Mouse (Mus musculus) intestine, postnatal 0 days (tissue): ENCODE measurements around the gene Pde10a. TPM values are rescaled to one million over a fixed set of nuclear protein-coding genes. Genes with fewer than 3 reads are reported as not detected.

ENCODE experiments used
- ATAC-seq: fragments of 200-750 bp; cut with Nextera tagmentation; 2 replicates; pipeline ENCODE4 v1.8.0; 2017; ENCODE audit warnings: mild to moderate bottlenecking, moderate TSS enrichment, moderate library complexity
- H3K27ac ChIP-seq: fragments of 300-500 bp; sonication (generic); 2 replicates; pipeline ENCODE4 v1.5.1; 2014; ENCODE audit warnings: mild to moderate bottlenecking, low read depth, low read length, moderate library complexity
- H3K27me3 ChIP-seq: fragments of 300-500 bp; sonication (generic); replicated peaks from 2 replicates; pipeline ENCODE4 v1.6.1; 2014; ENCODE audit warnings: low read length, mixed read lengths; ENCODE audit not compliant: control insufficient read depth, insufficient read depth
- H3K36me3 ChIP-seq: fragments of 300-500 bp; sonication (generic); 2 replicates; pipeline ENCODE4 v1.6.1; 2014; ENCODE audit warnings: mild to moderate bottlenecking, moderate library complexity; ENCODE audit not compliant: control insufficient read depth, insufficient read depth
- H3K4me1 ChIP-seq: fragments of 300-500 bp; sonication (generic); replicated peaks from 2 replicates; pipeline ENCODE4 v1.6.1; 2014; ENCODE audit warnings: antibody characterized with exemption, low read length, mixed read lengths; ENCODE audit not compliant: control insufficient read depth, insufficient read depth
- H3K4me2 ChIP-seq: fragments of 300-500 bp; sonication (generic); replicated peaks from 2 replicates; pipeline ENCODE4 v1.6.1; 2014; ENCODE audit warnings: low read depth, mild to moderate bottlenecking, moderate library complexity
- H3K4me3 ChIP-seq: fragments of 300-500 bp; sonication (generic); 2 replicates; pipeline ENCODE4 v1.5.1; 2014; ENCODE audit warnings: low read depth, low read length
- H3K9ac ChIP-seq: fragments of 300-500 bp; sonication (generic); 2 replicates; pipeline ENCODE4 v1.6.1; 2014; ENCODE audit warnings: mild to moderate bottlenecking, low read depth, low read length
- H3K9me3 ChIP-seq: fragments of 300-500 bp; sonication (generic); 2 replicates; pipeline ENCODE4 v1.6.1; 2016; ENCODE audit warnings: mixed run types; ENCODE audit not compliant: control insufficient read depth
- CTCF ChIP-seq: sonication (generic); IDR thresholded peaks from 2 replicates; pipeline ENCODE4 v1.5.1; 2016; ENCODE audit warnings: low read depth, mild to moderate bottlenecking, control low read depth, antibody characterized with exemption, moderate library complexity
- WGBS: fragments of 180-500 bp; shearing (Covaris S2); extraction: QIAGEN DNeasy Blood & Tissue Kit; methylation state at CpG from one replicate; pipeline ENCODE4 v1.1.7; 2014; 5-methylcytosine and 5-hydroxymethylcytosine counted together
- polyA plus RNA-seq: library from polyadenylated mRNA; unstranded; fragments of >200 nt; fragmentation: Nextera tagmentation; extraction: Ambion mirVana; gene quantifications from 2 replicates; pipeline ENCODE4 v1.2.1, GENCODE M21; 2015

Gene Pde10a
- polyA plus RNA-seq, 1 experiment from 2014 or later, result 0.47 TPM

DNA sequence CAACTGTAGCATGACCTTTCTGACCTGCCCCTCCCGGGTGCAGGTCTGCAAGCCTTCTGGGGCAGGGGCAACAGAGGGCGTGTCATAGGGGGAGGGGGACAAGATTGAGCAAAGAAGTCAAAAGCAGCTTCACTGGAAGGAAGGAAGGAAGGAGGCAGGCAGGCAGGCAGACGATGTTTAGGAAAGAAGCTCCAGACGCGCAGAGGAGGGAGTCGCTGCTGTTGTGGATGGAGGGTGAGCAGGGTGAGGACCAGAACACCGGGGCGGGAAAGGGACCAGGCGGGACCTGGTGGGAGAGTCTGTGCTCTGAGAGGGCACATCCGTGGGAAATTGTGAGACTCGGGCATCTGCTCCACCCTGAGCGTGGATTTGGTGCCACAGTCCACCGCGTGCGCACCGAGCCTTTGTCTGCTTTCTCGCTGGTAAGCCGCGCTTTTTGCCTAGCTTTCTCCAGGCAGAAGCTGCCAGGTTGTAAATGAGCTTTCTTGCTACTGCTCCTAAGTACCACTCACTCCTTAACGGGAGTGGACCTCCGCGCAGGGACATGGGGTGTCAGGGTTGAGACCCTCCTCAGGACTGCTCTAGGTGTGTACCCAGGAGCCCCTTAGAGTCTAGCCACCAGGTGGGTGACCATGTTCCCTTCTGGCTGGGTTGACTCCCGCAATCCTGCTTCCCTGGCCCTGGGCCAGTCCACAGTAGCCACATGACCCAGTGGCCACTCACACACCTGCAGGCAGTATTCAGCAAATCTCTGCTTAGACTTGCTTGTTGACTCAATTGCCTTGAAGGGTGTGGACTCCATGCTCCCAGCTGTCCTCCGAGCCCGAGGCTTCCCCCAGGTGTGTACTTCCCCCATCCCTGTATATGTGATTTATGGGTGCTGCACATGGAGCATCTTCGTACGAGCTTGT lies 278.0 kb downstream of the Pde10a start:
- Histone ChIP-seq H3K4me2 (peak overlapping the region; percentile 94), H3K27me3 (peaks cover 63% of the 10 kb centered on the region)

DNA sequence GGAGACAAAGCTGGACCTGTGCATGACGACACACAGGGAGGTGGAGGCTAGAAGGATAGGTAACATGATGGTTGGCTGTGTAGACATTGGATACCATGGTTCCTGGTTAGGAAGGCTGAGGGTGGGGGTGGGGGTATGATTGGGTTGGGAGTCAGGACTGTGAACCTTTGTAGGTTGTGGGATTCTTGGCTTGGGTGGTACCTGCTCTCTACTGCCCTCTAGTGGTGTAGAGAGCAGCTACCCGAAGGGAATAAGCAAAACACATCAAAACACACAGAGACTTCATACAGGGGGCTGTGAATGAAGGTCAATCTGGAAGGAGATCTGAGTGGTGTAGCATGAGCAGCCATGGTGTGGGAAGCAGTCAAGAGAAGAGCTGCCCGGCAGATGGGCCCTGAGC lies 282.2 kb downstream of the Pde10a start:
- Histone ChIP-seq H3K9ac (no peak overlapping the region), H3K27me3 (peaks cover 23% of the 10 kb centered on the region), H3K9me3 (no peaks in the 10 kb centered on the region), H3K36me3 (no peaks in the 10 kb centered on the region), H3K27ac (no peak overlapping the region), H3K4me2 (no peak overlapping the region), H3K4me1 (no peaks in the 10 kb centered on the region), H3K4me3 (no peak overlapping the region)
- no peak for ATAC-seq
- TF ChIP-seq CTCF, result peak; percentile 83
- 54% methylated on average over 3 of the region's 3 CpGs for WGBS

More for the DNA sequence above, 278.0 kb downstream of the Pde10a start:
- H3K4me1 ChIP-seq, result no peaks in the 10 kb centered on the region
- H3K9ac ChIP-seq, result no peak overlapping the region
- no peak for TF ChIP-seq CTCF
- peak overlapping the region; percentile 62; the same call in 1 of the 2 replicates for H3K4me3 ChIP-seq
- H3K27ac ChIP-seq, result no peak overlapping the region
- no peaks in the 10 kb centered on the region for H3K9me3 ChIP-seq
- ATAC-seq, result no peak
- no peaks in the 10 kb centered on the region for H3K36me3 ChIP-seq
- 9% methylated on average over 27 of the region's 27 CpGs for WGBS

DNA sequence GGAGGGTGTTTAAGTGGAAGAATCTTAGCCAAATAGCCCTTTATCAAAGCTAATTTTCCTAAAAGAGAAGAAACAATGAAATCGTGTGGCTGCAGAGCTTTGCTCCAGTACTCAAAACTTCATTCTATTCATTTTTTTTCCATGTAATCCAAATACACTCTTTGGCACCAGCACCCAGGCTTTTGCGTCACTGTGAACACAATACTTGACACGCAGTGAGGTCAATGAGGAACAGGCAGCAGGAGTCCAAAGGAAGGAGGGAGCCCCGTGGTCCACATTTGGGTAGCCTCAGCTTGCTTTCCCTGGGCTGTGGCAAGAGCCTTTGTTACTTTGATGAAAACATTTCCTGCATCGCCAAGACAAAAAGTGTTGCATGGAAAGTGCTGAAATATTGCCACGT lies 284.6 kb downstream of the Pde10a start:
- Histone ChIP-seq H3K27me3 (peaks cover 8% of the 10 kb centered on the region; the same call in 1 of the 2 replicates), H3K4me2 (no peak overlapping the region), H3K9ac (no peak overlapping the region), H3K9me3 (no peaks in the 10 kb centered on the region), H3K27ac (no peak overlapping the region), H3K36me3 (no peaks in the 10 kb centered on the region), H3K4me3 (no peak overlapping the region), H3K4me1 (no peaks in the 10 kb centered on the region)
- no peak for ATAC-seq
- 64% methylated on average over 6 of the region's 6 CpGs for WGBS
- TF ChIP-seq CTCF, result no peak

DNA sequence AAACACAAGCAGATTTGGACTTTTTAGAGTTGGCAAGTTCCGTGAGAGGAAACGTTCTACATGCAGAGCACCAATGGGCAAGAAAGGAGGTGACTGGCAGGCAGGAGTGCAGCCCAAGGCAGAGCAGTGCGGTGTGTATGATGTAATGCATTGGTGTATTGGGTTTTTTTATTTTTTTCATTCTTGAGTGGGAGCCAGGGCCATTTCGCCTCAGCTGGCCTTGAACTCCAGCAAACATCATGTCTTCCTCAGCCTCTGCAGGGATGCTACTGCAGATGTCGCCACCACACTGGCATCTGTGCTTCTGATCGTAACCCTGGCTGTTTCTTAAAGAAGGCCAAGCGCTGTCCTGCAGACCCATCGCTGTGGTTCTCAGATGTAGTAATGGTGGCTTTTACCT lies 285.0 kb downstream of the Pde10a start:
- no peak for ATAC-seq

DNA sequence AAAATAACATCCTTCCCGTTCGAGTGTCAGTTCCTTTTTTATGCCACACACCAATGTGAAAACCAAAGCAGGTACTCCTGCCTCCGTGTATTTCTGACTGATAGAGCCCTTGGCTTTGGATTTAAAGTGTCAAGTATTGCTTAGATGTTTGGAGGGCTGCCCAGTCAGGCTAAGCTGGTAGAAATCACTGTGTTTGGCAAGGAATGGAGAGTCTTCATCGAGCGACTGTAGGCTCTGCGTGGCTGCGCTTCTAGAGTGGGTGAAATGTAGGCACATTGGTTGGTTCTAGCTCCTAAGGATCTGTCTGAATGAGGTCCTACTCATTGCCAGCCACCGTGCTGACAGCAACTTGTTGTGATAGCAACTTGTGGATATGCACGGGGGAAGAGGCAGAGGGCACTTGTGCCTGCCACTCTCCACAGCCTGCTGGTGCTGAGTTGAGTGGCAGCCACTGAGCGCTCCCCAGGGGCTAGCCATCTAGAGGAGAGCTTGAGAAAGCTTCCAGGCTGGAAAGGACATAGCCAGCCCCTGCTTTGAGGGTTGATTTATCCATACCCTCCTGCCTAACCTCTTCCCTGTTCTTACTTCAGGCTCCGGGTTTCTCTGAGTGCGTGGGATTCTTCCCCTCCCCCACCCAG lies 287.2 kb downstream of the Pde10a start:
- Histone ChIP-seq H3K4me1 (no peaks in the 10 kb centered on the region), H3K27ac (no peak overlapping the region), H3K4me2 (no peak overlapping the region), H3K27me3 (peaks cover 5% of the 10 kb centered on the region; the same call in 1 of the 2 replicates), H3K9me3 (no peaks in the 10 kb centered on the region), H3K9ac (no peak overlapping the region), H3K36me3 (no peaks in the 10 kb centered on the region), H3K4me3 (no peak overlapping the region)
- 48% methylated on average over 12 of the region's 12 CpGs for WGBS
- TF ChIP-seq CTCF, result no peak
- no peak for ATAC-seq

More for the DNA sequence above, 285.0 kb downstream of the Pde10a start:
- H3K4me3 ChIP-seq, result no peak overlapping the region
- no peaks in the 10 kb centered on the region for H3K9me3 ChIP-seq
- H3K9ac ChIP-seq, result no peak overlapping the region
- TF ChIP-seq CTCF, result no peak
- H3K36me3 ChIP-seq, result no peaks in the 10 kb centered on the region
- 90% methylated on average over 8 of the region's 8 CpGs for WGBS
- H3K4me1 ChIP-seq, result no peaks in the 10 kb centered on the region
- H3K27ac ChIP-seq, result no peak overlapping the region
- peaks cover 8% of the 10 kb centered on the region; the same call in 1 of the 2 replicates for H3K27me3 ChIP-seq
- H3K4me2 ChIP-seq, result no peak overlapping the region

DNA sequence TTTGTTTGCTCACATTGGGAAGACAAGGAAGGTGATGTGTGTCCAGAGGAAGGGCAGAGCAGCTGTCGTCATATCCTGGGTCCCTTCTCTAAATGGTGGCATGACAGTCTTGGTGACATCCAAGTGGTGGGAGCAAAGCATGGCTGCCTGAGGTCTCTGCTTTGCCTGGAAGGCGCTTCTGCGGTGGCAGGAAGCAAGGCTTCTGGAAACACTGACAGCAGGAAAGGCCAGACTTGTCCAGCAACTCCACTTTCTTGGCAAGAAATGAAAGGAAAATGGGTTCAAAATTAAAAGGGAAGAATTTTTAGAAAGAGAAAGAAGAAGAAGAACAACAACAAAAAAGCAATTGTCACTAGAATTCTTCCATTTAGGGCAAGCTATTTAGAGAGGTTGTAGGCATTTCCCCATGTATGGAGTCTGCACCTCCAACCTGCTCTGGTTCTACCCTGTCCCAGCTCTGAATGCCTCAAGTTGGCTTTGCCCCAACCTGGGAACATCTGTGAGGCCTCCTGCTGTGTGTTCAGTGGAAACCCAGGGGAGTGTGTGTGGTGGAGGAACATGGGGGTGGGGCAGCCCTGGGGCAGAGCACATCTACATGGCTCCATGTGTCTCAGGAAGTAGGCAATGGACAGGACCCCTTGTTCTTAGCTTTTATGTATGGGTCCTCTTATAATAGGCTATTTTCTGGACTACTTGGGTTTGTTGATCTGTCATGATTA lies 288.8 kb downstream of the Pde10a start:
- 69% methylated on average over 3 of the region's 3 CpGs for WGBS
- ATAC-seq, result no peak
- H3K4me3 ChIP-seq, result no peak overlapping the region
- H3K27me3 ChIP-seq, result 0 out of 2 replicates have a peak, but pooled peaks cover 5% of the 10 kb centered on the region
- no peak for TF ChIP-seq CTCF
- no peaks in the 10 kb centered on the region for H3K36me3 ChIP-seq
- no peak overlapping the region for H3K27ac ChIP-seq
- H3K4me2 ChIP-seq, result no peak overlapping the region
- H3K9me3 ChIP-seq, result no peaks in the 10 kb centered on the region
- no peak overlapping the region for H3K9ac ChIP-seq
- no peaks in the 10 kb centered on the region for H3K4me1 ChIP-seq
